Mouse (Mus musculus): ENCODE measurements around the gene Cdk17. TPM values are rescaled to one million over a fixed set of nuclear protein-coding genes. Genes with fewer than 3 reads are reported as not detected.

The Cdk17 gene
- total RNA-seq, 1 experiment from 2014 or later = 33.2 TPM

Small RNAs within 50 kb of the gene (microRNA-seq; reads per million reads assigned to microRNA genes)
- gene Mir1931 = 0 reads per million in 2 experiments

Other genes with a start within 250 kb of the Cdk17 start
- gene Cfap54, start 79.3 kb upstream of the Cdk17 start, total RNA-seq (2021) = 8.3 and 9.3 TPM in 2 replicates
- 50.4 and 58.0 TPM in 2 replicates for gene Elk3, start 150.3 kb downstream of the Cdk17 start, total RNA-seq (2021)